Mouse (Mus musculus) ES-Bruce4 (cell line): ENCODE measurements around the gene Ift27.

Source experiments
- CTCF ChIP-seq: IDR thresholded peaks from one replicate; pipeline ENCODE4 v1.8.1; 2011; ENCODE audit warnings: low read depth, low read length
- EP300 ChIP-seq: IDR thresholded peaks from 2 replicates; pipeline ENCODE4 v1.6.1; 2011; ENCODE audit warnings: low read depth, low read length; ENCODE audit not compliant: insufficient read depth
- POLR2A ChIP-seq: IDR thresholded peaks from one replicate; pipeline ENCODE4 v1.8.1; 2011; ENCODE audit warnings: low read length; ENCODE audit not compliant: insufficient read depth

DNA sequence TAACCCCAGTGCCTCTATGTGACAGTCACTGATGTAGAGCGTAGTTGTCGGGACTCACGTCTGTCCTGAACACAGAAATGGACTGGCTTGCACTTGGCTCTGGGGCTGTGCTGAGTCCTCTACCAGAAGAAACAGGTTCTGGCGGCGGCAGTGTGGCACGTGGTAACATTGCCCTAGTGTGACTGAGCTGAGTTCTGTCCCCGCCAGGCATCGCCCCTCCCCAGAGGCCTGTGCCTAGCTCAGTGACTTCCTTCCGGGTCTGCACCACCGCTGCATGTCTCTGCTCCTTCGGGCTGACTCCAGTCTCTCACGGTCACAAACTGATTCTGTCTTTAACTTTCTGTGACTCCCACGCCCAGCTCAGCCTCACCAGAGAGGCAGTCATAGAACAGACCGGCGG lies 3.2 kb downstream of the Ift27 start:
- TF ChIP-seq POLR2A (no peak), CTCF (no peak), EP300 (no peak)
